Mouse (Mus musculus) ES-E14 (cell line): ENCODE measurements around the gene Bik.

ENCODE experiments used
- CHD2 ChIP-seq: IDR thresholded peaks from 2 replicates; pipeline ENCODE4 v1.6.1; 2014; ENCODE audit warnings: mild to moderate bottlenecking, low read depth, low read length, inconsistent platforms
- HCFC1 ChIP-seq: IDR thresholded peaks from 2 replicates; pipeline ENCODE4 v1.6.1; 2012; ENCODE audit warnings: low read length, inconsistent platforms, borderline replicate concordance; ENCODE audit not compliant: insufficient read depth
- MAFK ChIP-seq: IDR thresholded peaks from 2 replicates; pipeline ENCODE4 v1.6.1; 2014; ENCODE audit warnings: mild to moderate bottlenecking, low read depth, low read length, inconsistent platforms; ENCODE audit not compliant: insufficient read depth
- ZC3H11A ChIP-seq: IDR thresholded peaks from 2 replicates; pipeline ENCODE4 v1.6.1; 2012; ENCODE audit warnings: low read depth, mild to moderate bottlenecking, inconsistent platforms, low read length, borderline replicate concordance
- ZNF384 ChIP-seq: IDR thresholded peaks from 2 replicates; pipeline ENCODE4 v1.6.1; 2012; ENCODE audit warnings: low read depth, low read length, inconsistent platforms

DNA sequence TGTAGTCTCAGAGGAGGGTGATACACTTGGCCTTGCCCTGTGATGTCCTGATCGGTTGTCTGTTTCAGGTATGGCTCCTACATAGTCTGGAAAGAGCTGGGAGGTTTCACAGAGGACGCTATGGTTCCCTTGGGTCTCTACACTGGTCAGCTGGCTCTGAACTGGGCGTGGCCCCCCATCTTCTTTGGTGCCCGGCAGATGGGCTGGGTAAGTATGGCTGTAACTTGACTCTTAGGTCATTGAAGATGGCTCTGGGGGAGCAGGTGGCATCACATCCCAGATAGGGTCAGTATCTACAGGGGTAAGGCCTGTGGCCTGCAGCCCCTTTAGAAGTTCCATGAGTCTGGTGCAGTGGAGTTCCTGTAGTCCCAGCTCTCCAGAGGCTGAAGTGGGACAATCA is 45.5 kb downstream of the Bik start:
- TF ChIP-seq HCFC1 (no peak), ZNF384 (no peak), MAFK (no peak), CHD2 (no peak), ZC3H11A (no peak)
